Mouse (Mus musculus) G1E-ER4 (cell line): ENCODE measurements around the gene Ctcfl. TPM values are rescaled to one million over a fixed set of nuclear protein-coding genes. Genes with fewer than 3 reads are reported as not detected.

Experiments
- GATA1 ChIP-seq: IDR thresholded peaks from one replicate; pipeline ENCODE4 v1.8.0; 2012; ENCODE audit warnings: low read length, inconsistent platforms
- polyA plus RNA-seq: library from polyadenylated mRNA; stranded (reverse); fragments of >175 nt; gene quantifications from 2 replicates; pipeline ENCODE4 v1.2.3, GENCODE M21; 2012

The Ctcfl gene
- polyA plus RNA-seq, 1 experiment = not detected

DNA sequence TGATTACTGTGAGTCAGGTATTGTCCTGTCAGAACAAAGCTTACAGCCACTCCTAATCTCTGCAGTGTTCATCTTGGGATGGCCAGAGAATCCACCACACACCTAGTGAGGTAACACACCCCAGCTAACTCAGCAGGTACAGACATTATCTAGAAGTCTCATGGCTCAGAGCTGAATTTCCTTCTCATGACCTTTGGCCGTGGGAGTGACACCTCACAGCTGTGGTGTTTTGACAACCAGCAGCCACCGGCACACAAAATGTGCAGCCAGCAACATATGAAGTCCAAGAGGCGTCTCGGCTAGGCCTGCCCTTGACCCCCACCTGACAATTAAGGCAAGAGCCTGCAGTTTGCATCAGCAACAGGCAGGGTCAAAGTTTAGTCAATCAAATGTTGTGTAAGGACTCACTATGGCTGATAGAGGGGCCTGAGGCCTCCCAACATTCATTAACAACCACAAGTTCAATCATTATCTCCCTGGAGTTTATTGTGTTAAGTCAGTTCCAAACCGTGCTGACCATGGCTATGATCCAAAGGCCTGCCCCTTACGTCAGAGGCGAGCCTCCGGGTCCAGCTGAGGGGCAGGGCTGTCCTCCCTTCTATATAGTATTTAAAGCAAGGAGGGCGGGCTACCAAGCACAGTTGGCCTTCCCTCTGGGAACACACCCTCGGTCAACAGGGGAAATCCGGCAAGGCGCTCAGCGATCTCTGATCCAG, 33.3 kb upstream of the Ctcfl start, which contains the start of gene Pck1:
Pck1 (plus strand) TSS at position 613 of the 716 bp plus-strand sequence.
- no peak for TF ChIP-seq GATA1

DNA sequence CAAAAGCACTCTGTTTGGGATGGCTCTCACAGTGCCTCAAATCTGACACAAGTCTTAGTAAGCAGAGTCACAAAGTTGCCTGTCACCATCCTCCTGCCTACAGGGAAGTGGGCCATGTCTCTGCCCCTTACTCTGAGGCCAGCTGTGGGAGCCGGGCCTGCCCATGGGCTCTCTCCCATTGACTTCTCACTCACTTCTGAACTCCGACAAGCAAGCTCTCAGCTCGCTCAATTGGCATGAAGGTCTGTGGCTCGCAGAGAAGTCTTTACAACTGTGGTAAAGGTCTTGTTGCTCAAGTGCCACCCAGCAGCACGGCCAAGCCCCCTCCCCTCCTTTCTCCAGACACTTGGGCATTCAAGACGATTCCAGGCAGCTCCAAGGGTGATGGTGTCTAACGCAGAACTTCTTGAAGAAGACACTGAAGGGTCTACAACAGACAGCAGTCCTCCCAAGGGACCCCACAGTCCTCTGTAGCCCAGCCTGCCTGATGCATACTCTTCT, 32.5 kb upstream of the Ctcfl start:
- no peak for TF ChIP-seq GATA1

DNA sequence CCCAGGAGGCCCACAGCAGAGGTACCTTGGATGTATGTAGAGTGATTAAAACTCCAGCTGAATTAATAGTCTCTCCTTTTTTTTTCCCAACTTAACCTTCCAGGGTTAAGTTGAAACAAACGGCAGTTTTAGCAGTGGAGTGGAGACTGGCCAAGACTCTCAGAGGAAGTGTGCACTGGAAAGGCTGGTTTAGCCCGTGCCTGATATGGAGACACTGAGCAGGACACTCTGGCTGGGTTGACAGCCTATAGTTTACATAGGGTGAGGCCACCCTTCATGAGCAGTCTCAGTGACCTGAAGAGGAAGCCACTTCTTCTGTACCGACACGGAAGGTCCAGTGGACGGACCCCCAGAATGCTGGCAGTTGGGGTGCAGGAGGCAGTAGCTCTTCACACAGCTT, 32.0 kb upstream of the Ctcfl start:
- no peak for TF ChIP-seq GATA1

DNA sequence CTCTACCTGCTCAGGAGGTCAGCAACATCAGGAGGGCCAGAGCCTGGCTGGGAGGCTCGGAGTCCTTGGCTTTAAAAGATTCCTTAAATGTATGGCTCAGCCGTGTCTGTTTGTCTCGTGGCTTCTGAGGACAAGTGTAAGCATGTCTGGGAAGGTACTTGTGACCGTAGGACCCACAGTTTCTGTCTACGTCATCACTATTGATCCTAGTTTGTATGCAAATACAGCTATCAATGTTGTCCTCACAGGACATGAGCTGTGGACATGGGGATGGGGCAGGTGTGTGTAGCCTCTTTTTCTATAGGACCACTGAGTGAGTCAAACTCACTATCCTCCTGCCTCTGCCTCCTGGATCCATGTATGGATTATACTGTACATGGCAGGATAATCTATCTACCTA, 28.7 kb upstream of the Ctcfl start:
- TF ChIP-seq GATA1 = no peak

- TF ChIP-seq GATA1 = no peak
These were observed 27.4 kb upstream of the Ctcfl start for GRCm38 (mm10) chr2:173146728-173147127.

- no peak for TF ChIP-seq GATA1
These were observed 26.5 kb upstream of the Ctcfl start for GRCm38 (mm10) chr2:173145808-173146207.

GRCm38 (mm10) chr2:173143611-173144010, 24.3 kb upstream of the Ctcfl start:
- TF ChIP-seq GATA1 = no peak

- TF ChIP-seq GATA1 = no peak
These were observed 19.3 kb upstream of the Ctcfl start for GRCm38 (mm10) chr2:173138323-173139239.

GRCm38 (mm10) chr2:173134695-173135094, 15.4 kb upstream of the Ctcfl start:
- no peak for TF ChIP-seq GATA1

GRCm38 (mm10) chr2:173132794-173133300, 13.5 kb upstream of the Ctcfl start:
- TF ChIP-seq GATA1 = no peak

- TF ChIP-seq GATA1 = no peak
These were observed 12.9 kb upstream of the Ctcfl start for GRCm38 (mm10) chr2:173132262-173132661.

- no peak for TF ChIP-seq GATA1
These were observed 9.8 kb upstream of the Ctcfl start for GRCm38 (mm10) chr2:173129111-173129510.

DNA sequence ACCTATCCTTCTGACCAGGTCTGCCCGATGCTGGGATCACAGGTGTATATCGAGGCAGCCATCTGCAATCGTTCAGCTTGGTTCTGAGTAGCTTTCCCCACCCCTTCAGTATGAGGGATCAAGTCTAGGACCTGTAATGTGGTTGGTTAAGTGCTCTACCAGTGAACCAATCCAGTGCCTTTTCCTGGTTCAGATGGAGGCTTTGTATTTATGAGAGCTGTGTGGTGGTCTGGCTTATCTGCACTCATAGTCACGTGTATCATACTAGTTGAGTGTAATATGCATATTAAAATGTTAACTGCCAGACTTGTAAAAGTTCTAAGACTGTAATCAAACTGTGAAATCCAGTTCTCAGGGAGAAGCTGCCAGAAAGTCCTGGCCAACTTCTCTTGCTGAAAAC, 7.1 kb upstream of the Ctcfl start:
- TF ChIP-seq GATA1 = no peak

DNA sequence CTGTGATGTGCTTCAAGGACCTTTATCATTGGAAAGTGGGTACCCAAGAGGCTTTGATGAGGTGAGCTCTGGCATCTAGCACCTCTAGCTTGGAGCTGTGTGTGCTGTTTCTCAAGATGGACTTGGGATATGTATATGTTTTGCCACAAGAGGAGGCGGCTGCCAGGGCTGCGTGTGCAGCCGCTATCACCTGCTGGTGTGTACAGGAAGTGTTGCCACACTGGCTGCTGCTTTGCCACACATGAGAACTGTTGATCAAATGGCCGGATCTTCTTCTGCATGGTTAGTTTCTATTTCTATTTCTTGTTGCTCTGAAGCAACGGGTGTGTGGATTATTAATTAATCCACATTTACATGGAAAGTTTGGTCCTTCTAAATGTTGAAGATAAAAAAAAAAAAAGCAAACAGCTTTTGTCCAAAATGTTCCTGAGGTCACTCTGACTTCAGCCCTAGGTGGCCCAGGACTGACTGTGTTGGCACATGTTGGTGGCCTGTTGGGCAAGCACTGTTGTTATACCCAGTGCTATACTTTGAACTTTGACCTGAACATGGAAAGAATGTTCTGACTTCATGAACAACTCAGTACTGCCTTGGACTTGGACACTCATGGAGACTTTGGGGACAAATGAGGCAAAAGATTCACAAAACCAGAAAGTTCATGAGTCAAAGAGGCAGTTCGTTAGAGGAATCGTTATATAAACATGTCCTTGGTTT, 4.9 kb upstream of the Ctcfl start:
- TF ChIP-seq GATA1 = no peak

DNA sequence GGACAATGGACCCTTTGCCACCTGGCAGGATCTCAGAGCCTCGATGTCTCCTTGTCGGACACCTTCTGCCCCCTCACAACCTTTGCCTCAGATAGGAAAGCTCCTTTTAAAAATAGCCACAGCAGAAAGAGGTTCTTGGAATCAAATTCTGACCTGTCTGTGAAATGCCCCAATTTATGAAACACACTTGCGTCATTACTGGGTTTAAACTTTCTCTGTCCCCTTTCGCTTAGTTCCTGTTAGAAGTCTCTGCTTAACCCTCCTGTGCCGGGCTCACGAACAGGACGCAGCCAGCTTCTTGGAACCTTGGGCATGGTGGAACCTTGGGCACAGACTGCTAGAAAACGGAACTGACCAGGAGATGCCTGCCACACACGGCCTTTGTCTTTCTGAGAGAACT, 8.8 kb downstream of the Ctcfl start:
- TF ChIP-seq GATA1 = no peak
